Mouse (Mus musculus) midbrain, embryonic 16.5 days (tissue): ENCODE measurements around the gene Ifna6. TPM values are rescaled to one million over a fixed set of nuclear protein-coding genes. Genes with fewer than 3 reads are reported as not detected.
"Not testable (repeated sequence)": the region's sequence is repeated elsewhere in the genome, so short reads cannot be mapped to it uniquely, and the experiment has no call there.

Experiments used
- ATAC-seq: fragments of 200-750 bp; cut with Nextera tagmentation; 2 replicates; pipeline ENCODE4 v1.8.0; 2017; ENCODE audit warnings: moderate TSS enrichment
- H3K27ac ChIP-seq: fragments of 300-500 bp; sonication (generic); 2 replicates; pipeline ENCODE4 v1.5.1; 2014; ENCODE audit warnings: mild to moderate bottlenecking, low read length, mixed read lengths
- H3K27me3 ChIP-seq: fragments of 300-500 bp; sonication (generic); 2 replicates; pipeline ENCODE4 v1.6.1; 2014; ENCODE audit warnings: low read depth, low read length, mixed read lengths; ENCODE audit not compliant: control insufficient read depth, insufficient read depth
- H3K36me3 ChIP-seq: fragments of 300-500 bp; sonication (generic); 2 replicates; pipeline ENCODE4 v1.6.1; 2014; ENCODE audit warnings: mild to moderate bottlenecking, low read length, moderate library complexity, mixed read lengths; ENCODE audit not compliant: control insufficient read depth, insufficient read depth
- H3K4me1 ChIP-seq: fragments of 300-500 bp; sonication (generic); 2 replicates; pipeline ENCODE4 v1.6.1; 2014; ENCODE audit warnings: mild to moderate bottlenecking, low read length, mixed read lengths; ENCODE audit not compliant: control insufficient read depth, insufficient read depth
- H3K4me2 ChIP-seq: fragments of 300-500 bp; sonication (generic); 2 replicates; pipeline ENCODE4 v1.6.1; 2014; ENCODE audit warnings: mild to moderate bottlenecking, low read length, mixed read lengths
- H3K4me3 ChIP-seq: fragments of 300-500 bp; sonication (generic); 2 replicates; pipeline ENCODE4 v1.5.1; 2014; ENCODE audit warnings: low read depth, mild to moderate bottlenecking, low read length, moderate library complexity, mixed read lengths
- H3K9ac ChIP-seq: fragments of 300-500 bp; sonication (generic); 2 replicates; pipeline ENCODE4 v1.6.1; 2014; ENCODE audit warnings: low read depth, low read length, mixed read lengths
- H3K9me3 ChIP-seq: fragments of 300-500 bp; sonication (generic); replicated peaks from 2 replicates; pipeline ENCODE4 v1.6.1; 2014; ENCODE audit warnings: mild to moderate bottlenecking, low read length, mixed read lengths; ENCODE audit not compliant: control insufficient read depth, poor library complexity, severe bottlenecking
- WGBS: fragments of 180-500 bp; shearing (Covaris S2); extraction: QIAGEN DNeasy Blood & Tissue Kit; methylation state at CpG from one replicate; pipeline ENCODE4 v1.1.7; 2014; 5-methylcytosine and 5-hydroxymethylcytosine counted together
- polyA plus RNA-seq: library from polyadenylated mRNA; unstranded; fragments of >200 nt; fragmentation: Nextera tagmentation; extraction: Ambion mirVana; gene quantifications from 2 replicates; pipeline ENCODE4 v1.2.1, GENCODE M21; 2015

Gene Ifna6
- polyA plus RNA-seq = not detected in 2 replicates

- H3K27me3 ChIP-seq, H3K36me3 ChIP-seq, H3K9ac ChIP-seq, H3K4me1 ChIP-seq, H3K9me3 ChIP-seq, H3K4me2 ChIP-seq, H3K27ac ChIP-seq, ATAC-seq, H3K4me3 ChIP-seq: not testable (repeated sequence)
Observed at GRCm38 (mm10) chr4:88827116-88827515, at the start of gene Ifna6. Gene Ifna6 (plus strand): TSS chr4:88827416.

DNA sequence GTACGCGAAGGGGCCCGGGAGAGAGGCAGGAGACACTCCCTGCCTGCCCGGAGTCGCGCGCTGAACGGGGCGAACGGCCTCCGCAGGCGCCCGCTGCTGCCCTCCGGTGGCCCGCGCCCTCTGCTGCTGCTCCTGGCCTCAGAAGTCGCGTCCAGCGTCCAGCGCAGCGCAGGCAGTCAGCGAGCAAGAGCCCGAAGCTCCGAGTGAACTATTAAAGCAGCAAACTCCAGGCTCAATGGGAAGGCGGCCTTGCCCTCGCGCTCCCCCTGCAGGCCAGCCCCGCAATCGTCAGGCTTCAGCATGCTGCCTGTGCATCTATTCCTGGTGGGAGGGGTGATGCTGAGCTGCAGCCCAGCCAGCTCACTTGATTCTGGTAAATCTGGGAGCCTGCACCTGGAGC, 47.7 kb upstream of the Ifna6 start, which contains the start of gene Gm13272:
Gene Gm13272, plus strand, starts transcription at position 301 of the 400 bp plus-strand sequence.
- not testable (repeated sequence) for H3K4me1 ChIP-seq, H3K4me3 ChIP-seq, H3K4me2 ChIP-seq, H3K36me3 ChIP-seq, ATAC-seq, H3K9me3 ChIP-seq, H3K27ac ChIP-seq, H3K9ac ChIP-seq, H3K27me3 ChIP-seq
- no CpG with 5 or more reads among the region's 29 CpGs for WGBS

DNA sequence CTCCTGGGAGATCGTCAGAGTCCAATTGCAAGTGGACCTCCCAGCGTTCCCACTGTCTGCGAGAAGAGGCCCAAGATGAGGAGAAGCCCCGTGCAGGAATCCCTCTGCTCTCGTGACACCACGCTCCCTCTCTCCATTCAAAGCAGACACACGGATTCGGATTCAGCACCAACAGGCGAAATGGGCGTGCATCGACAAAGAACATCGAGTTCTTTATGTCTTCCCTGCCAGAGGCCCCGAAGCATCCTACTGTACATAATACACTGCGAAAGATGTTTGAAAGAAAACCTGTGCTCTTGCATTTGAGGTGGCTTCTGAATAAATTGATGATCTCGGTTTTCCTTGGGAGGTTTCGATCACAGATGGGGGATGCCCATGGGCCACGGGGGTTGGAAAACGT, 46.9 kb upstream of the Ifna6 start:
- H3K9me3 ChIP-seq, ATAC-seq, H3K4me3 ChIP-seq, H3K9ac ChIP-seq, H3K4me2 ChIP-seq, H3K4me1 ChIP-seq, H3K36me3 ChIP-seq, H3K27ac ChIP-seq, H3K27me3 ChIP-seq: not testable (repeated sequence)
- WGBS = 46% methylated on average over 15 of the region's 18 CpGs

GRCm38 (mm10) chr4:88781831-88782230, 45.4 kb upstream of the Ifna6 start, which contains the start of gene Ifnz:
Gene Ifnz (plus strand): TSS chr4:88782131.
- not testable (repeated sequence) for H3K9ac ChIP-seq, H3K27ac ChIP-seq, H3K4me1 ChIP-seq, ATAC-seq, H3K4me3 ChIP-seq, H3K36me3 ChIP-seq, H3K27me3 ChIP-seq, H3K9me3 ChIP-seq
- 31% methylated on average over 4 of the region's 7 CpGs for WGBS
- peak within 1 kb of the TSS; percentile 36; the same call in 1 of the 2 replicates for H3K4me2 ChIP-seq

- H3K36me3 ChIP-seq, H3K4me1 ChIP-seq, H3K9ac ChIP-seq, H3K27ac ChIP-seq, H3K9me3 ChIP-seq, ATAC-seq, H3K4me3 ChIP-seq, H3K27me3 ChIP-seq: not testable (repeated sequence)
- H3K4me2 ChIP-seq = peak overlapping the region; percentile 36; the same call in 1 of the 2 replicates
- WGBS = 0% methylated on average over 3 of the region's 31 CpGs
Observed at GRCm38 (mm10) chr4:88782335-88782734, 44.9 kb upstream of the Ifna6 start.

DNA sequence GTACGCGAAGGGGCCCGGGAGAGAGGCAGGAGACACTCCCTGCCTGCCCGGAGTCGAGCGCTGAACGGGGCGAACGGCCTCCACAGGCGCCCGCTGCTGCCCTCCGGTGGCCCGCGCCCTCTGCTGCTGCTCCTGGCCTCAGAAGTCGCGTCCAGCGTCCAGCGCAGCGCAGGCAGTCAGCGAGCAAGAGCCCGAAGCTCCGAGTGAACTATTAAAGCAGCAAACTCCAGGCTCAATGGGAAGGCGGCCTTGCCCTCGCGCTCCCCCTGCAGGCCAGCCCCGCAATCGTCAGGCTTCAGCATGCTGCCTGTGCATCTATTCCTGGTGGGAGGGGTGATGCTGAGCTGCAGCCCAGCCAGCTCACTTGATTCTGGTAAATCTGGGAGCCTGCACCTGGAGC, 41.8 kb upstream of the Ifna6 start, which contains the start of gene Gm13276:
Gene Gm13276, plus strand, starts transcription at position 301 of the 400 bp plus-strand sequence.
- H3K4me1 ChIP-seq, H3K4me3 ChIP-seq, H3K27ac ChIP-seq, ATAC-seq, H3K9ac ChIP-seq, H3K4me2 ChIP-seq, H3K9me3 ChIP-seq, H3K36me3 ChIP-seq, H3K27me3 ChIP-seq: not testable (repeated sequence)
- WGBS = no CpG with 5 or more reads among the region's 27 CpGs

- not testable (repeated sequence) for H3K27ac ChIP-seq, H3K9ac ChIP-seq, H3K4me2 ChIP-seq, H3K4me1 ChIP-seq, ATAC-seq, H3K36me3 ChIP-seq, H3K4me3 ChIP-seq, H3K27me3 ChIP-seq, H3K9me3 ChIP-seq
- WGBS = no CpG with 5 or more reads among the region's 28 CpGs
Observed at GRCm38 (mm10) chr4:88788402-88788801, 38.8 kb upstream of the Ifna6 start, which contains the start of gene Gm13277. Gene Gm13277 (plus strand): TSS chr4:88788632.

- not testable (repeated sequence) for H3K27me3 ChIP-seq, H3K27ac ChIP-seq, H3K9ac ChIP-seq, H3K4me2 ChIP-seq, H3K36me3 ChIP-seq, ATAC-seq, H3K4me3 ChIP-seq, H3K9me3 ChIP-seq, H3K4me1 ChIP-seq
- no CpG with 5 or more reads among the region's 28 CpGs for WGBS
Observed at GRCm38 (mm10) chr4:88791250-88791649, 36.0 kb upstream of the Ifna6 start, which contains the start of gene Gm13278. Gene Gm13278 (plus strand): TSS chr4:88791550.

DNA sequence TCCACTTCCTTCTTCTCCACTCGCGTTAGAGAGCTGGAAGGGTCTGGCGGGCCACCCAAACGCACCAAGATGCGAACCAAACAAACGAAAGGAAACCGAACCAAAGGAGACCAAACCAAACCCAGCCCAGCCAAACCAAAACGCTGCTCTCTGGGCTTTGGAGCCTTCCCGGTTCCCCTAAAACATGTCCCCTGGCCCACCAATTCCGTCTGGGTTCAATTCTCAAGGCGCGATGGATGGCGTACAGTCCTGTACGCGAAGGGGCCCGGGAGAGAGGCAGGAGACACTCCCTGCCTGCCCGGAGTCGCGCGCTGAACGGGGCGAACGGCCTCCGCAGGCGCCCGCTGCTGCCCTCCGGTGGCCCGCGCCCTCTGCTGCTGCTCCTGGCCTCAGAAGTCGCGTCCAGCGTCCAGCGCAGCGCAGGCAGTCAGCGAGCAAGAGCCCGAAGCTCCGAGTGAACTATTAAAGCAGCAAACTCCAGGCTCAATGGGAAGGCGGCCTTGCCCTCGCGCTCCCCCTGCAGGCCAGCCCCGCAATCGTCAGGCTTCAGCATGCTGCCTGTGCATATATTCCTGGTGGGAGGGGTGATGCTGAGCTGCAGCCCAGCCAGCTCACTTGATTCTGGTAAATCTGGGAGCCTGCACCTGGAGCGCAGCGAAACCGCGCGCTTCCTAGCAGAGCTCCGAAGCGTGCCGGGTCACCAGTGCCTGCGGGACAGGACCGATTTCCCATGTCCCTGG, 33.1 kb upstream of the Ifna6 start, which contains the start of gene Gm13275:
Gene Gm13275, plus strand, starts transcription at position 552 of the 740 bp plus-strand sequence.
- ATAC-seq, H3K4me2 ChIP-seq, H3K9ac ChIP-seq, H3K36me3 ChIP-seq, H3K4me3 ChIP-seq, H3K4me1 ChIP-seq, H3K27ac ChIP-seq, H3K27me3 ChIP-seq, H3K9me3 ChIP-seq: not testable (repeated sequence)
- 0% methylated on average over 1 of the region's 52 CpGs for WGBS
